Comparison of ENCODE assay signal across 22 mouse cellular contexts in the genomic region with DNA sequence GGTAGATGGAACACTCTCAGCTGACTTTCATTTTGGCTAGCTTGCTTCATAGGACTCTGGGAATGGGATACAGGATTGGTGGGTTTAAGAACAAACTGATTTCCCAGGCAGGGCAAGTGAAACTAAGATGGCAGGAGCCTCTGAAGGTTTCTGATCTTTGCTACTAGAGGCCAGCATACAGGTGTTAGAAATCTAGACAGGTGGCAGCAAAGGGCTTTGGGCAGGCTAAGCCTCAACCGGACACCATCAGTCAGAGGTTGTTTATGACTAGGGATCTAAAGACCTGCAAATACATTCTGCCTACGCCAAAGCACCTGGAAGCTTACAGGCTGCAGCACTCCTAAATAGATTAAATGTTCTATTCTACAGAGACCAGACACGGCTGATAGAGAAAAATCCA.
DNase-seq lines count a peak whose midpoint lies in the region; ATAC-seq and TF ChIP-seq lines count a peak whose summit lies in the region.
"Had no signal": no experiment of that assay in that cellular context is flagged by ENCODE, and none has a peak within 500 bp of the region (broad histone marks: within the 10 kb centered on the region; RNA-seq: fewer than 3 reads in every experiment).

No protein-coding gene starts in this region.

- no peaks in the 10 kb centered on the region for H3K4me1 ChIP-seq in kidney, postnatal 0 days (replicated peaks; ENCODE audit: insufficient read depth, low read length)
- H3K4me1 ChIP-seq in kidney, embryonic 16.5 days (ENCODE audit: insufficient read depth, low read length) = no peaks in the 10 kb centered on the region
- H3K4me1 ChIP-seq in embryonic facial prominence, embryonic 10.5 days = peaks cover 62% of the 10 kb centered on the region
- H3K4me1 ChIP-seq: heart, embryonic 15.5 days; neural tube, embryonic 12.5 days; stomach, embryonic 15.5 days had no signal

- peak; percentile 46 for TF ChIP-seq CTCF in kidney, postnatal 0 days (IDR thresholded peaks at IDR 0.05; ENCODE audit: low read depth)

- H3K27me3 ChIP-seq in kidney, postnatal 0 days (ENCODE audit: insufficient read depth, low read length) = no peaks in the 10 kb centered on the region
- H3K27me3 ChIP-seq in kidney, embryonic 16.5 days (ENCODE audit: insufficient read depth, low read length) = no peaks in the 10 kb centered on the region
- peaks cover 4% of the 10 kb centered on the region; the same call in 1 of the 2 replicates for H3K27me3 ChIP-seq in embryonic facial prominence, embryonic 10.5 days (replicated peaks; ENCODE audit: low read depth, poor library complexity, severe bottlenecking)
- H3K27me3 ChIP-seq: embryonic facial prominence, embryonic 15.5 days; heart, embryonic 15.5 days; stomach, embryonic 15.5 days had no signal

- H3K36me3 ChIP-seq in kidney, postnatal 0 days (ENCODE audit: insufficient read depth, low read length) = no peaks in the 10 kb centered on the region
- H3K36me3 ChIP-seq in kidney, embryonic 16.5 days (ENCODE audit: insufficient read depth, low read length) = no peaks in the 10 kb centered on the region
- H3K36me3 ChIP-seq in embryonic facial prominence, embryonic 10.5 days (replicated peaks) = no peaks in the 10 kb centered on the region
- H3K36me3 ChIP-seq: embryonic facial prominence, embryonic 15.5 days; heart, embryonic 15.5 days; limb, embryonic 13.5 days; neural tube, embryonic 12.5 days; stomach, embryonic 15.5 days had no signal

- WGBS in kidney, postnatal 0 days = 35% methylated on average over 3 of the region's 3 CpGs
- 32% methylated on average over 3 of the region's 3 CpGs for WGBS in kidney, embryonic 16.5 days
- WGBS in embryonic facial prominence, embryonic 10.5 days = 56% methylated on average over 3 of the region's 3 CpGs

- H3K4me2 ChIP-seq in kidney, postnatal 0 days (ENCODE audit: low read length) = no peak overlapping the region
- no peak overlapping the region for H3K4me2 ChIP-seq in kidney, embryonic 16.5 days (replicated peaks; ENCODE audit: low read depth, low read length)
- H3K4me2 ChIP-seq: embryonic facial prominence, embryonic 15.5 days; heart, embryonic 15.5 days; limb, embryonic 13.5 days; midbrain, embryonic 11.5 days; neural tube, embryonic 12.5 days; stomach, embryonic 15.5 days had no signal

- no peak for ATAC-seq in kidney, postnatal 0 days (replicated peaks; ENCODE audit: low FRiP score, low read depth)
- no peak for ATAC-seq in kidney, embryonic 16.5 days (ENCODE audit: low FRiP score, low TSS enrichment)
- ATAC-seq: CD4-positive, CD25-positive, alpha-beta regulatory T cell, adult 4 months had no signal

- no peak overlapping the region for H3K4me3 ChIP-seq in kidney, postnatal 0 days (replicated peaks; ENCODE audit: low read depth, low read length)
- no peak overlapping the region for H3K4me3 ChIP-seq in kidney, embryonic 16.5 days (ENCODE audit: low read length)
- no peak overlapping the region for H3K4me3 ChIP-seq in embryonic facial prominence, embryonic 10.5 days
- H3K4me3 ChIP-seq: embryonic facial prominence, embryonic 15.5 days; heart, embryonic 15.5 days; limb, embryonic 13.5 days; neural tube, embryonic 12.5 days; stomach, embryonic 15.5 days had no signal

- no peaks in the 10 kb centered on the region for H3K9me3 ChIP-seq in kidney, postnatal 0 days (replicated peaks; ENCODE audit: low read length)
- H3K9me3 ChIP-seq in kidney, embryonic 16.5 days (ENCODE audit: low read length) = no peaks in the 10 kb centered on the region
- H3K9me3 ChIP-seq in embryonic facial prominence, embryonic 10.5 days = no peaks in the 10 kb centered on the region
- H3K9me3 ChIP-seq: embryonic facial prominence, embryonic 15.5 days; heart, embryonic 15.5 days; limb, embryonic 13.5 days; neural tube, embryonic 12.5 days; stomach, embryonic 15.5 days had no signal

- no peak overlapping the region for H3K9ac ChIP-seq in kidney, postnatal 0 days (ENCODE audit: low read depth, low read length)
- no peak overlapping the region for H3K9ac ChIP-seq in kidney, embryonic 16.5 days (replicated peaks; ENCODE audit: low read length)
- H3K9ac ChIP-seq: embryonic facial prominence, embryonic 15.5 days; heart, embryonic 15.5 days; limb, embryonic 13.5 days; liver, embryonic 14.5 days; neural tube, embryonic 12.5 days; stomach, embryonic 15.5 days had no signal

- no peak overlapping the region for H3K27ac ChIP-seq in kidney, postnatal 0 days
- no peak overlapping the region for H3K27ac ChIP-seq in kidney, embryonic 16.5 days (ENCODE audit: low read length)
- H3K27ac ChIP-seq in embryonic facial prominence, embryonic 10.5 days (replicated peaks) = peak overlapping the region; percentile 69
- H3K27ac ChIP-seq: embryonic facial prominence, embryonic 15.5 days; heart, embryonic 15.5 days; limb, embryonic 13.5 days; liver, embryonic 14.5 days; neural tube, embryonic 12.5 days; stomach, embryonic 15.5 days had no signal

- peak; percentile 18 to 19 for DNase-seq in cerebellum, postnatal 10 days
- no peak for DNase-seq in cerebellum, postnatal 36 days
- no peak for DNase-seq in kidney, postnatal 0 days (ENCODE audit: low spot score)
- DNase-seq in B cell, adult 2 months = peak; percentile 12 to 27
- no peak for DNase-seq in embryonic facial prominence, embryonic 10.5 days (ENCODE audit: low spot score)
- no peak for DNase-seq in spleen, postnatal 10 days (ENCODE audit: low spot score in 2 of 2)
- DNase-seq in embryo, embryonic 10.5 days (ENCODE audit: low spot score) = no peak
- DNase-seq: cerebellum, adult 9-10 months; gastrocnemius, postnatal 36 days; heart, postnatal 4 days; kidney, adult 9 months; right cerebral cortex, adult 18-20 months; thymus, adult 2 months had no signal

Comparison
In these comparisons a context has a peak if more than half of its experiments do, and no peak if none do; other contexts are left out.
1. DNase-seq: peak in cerebellum, postnatal 10 days (2 of 2) and B cell, adult 2 months (2 of 2); none in cerebellum, postnatal 36 days (0 of 2), kidney, postnatal 0 days (single experiment), embryonic facial prominence, embryonic 10.5 days (single experiment), spleen, postnatal 10 days (0 of 2) and embryo, embryonic 10.5 days (single experiment).